Mouse (Mus musculus) spleen, adult 2 months (tissue): ENCODE results near the gene Gm5294.

ENCODE experiments used
- CTCF ChIP-seq: fragments of 200-500 bp; IDR thresholded peaks from 2 replicates; pipeline ENCODE4 v1.5.1; 2011; ENCODE audit warnings: mild to moderate bottlenecking, inconsistent platforms; ENCODE audit not compliant: insufficient read depth, insufficient read length, insufficient replicate concordance; ENCODE audit errors: extremely low read depth
- POLR2A ChIP-seq: fragments of 200-500 bp; IDR thresholded peaks from 2 replicates; pipeline ENCODE4 v1.6.1; 2011; ENCODE audit warnings: low read depth, low read length, inconsistent platforms

DNA sequence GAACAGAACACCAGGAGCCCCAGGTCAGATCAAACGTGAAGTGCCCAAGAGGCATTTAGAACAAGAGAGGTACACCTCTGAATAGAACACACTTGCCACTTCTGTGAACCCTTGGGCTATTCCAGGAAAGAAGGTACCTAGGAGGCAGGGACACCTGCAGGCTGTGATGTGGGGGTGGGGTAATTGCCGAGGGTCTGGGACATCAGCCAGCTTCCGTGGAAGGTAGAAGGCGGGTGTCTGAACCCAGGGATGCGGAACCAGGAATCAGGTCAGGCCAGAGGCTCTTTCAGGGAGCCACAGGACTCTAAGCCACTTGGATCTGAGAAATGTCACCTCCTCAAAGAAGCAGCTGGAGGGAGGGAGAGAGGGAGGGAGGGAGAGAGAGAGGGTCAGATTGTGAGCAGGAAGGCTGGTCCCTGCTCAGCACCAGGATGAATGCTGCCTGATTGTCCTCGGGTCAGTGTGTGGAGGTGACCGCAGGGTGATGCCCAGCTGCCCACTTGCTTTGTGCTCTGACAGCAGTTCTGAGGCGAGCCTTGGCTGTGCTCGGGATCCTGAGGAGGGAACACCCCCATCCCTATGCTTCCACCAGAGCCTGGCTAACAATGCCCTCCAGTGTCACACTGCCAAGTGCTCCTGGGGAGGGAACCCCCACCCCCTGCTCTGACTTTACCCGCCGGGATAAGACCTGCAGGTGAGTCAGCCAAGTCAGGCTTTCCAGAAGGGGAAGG is 31.2 kb upstream of the Gm5294 start:
- TF ChIP-seq CTCF (no peak), POLR2A (no peak)
